Mouse (Mus musculus) testis, adult 2 months (tissue): ENCODE measurements at regions not wholly inside any gene's neighbourhood (a gene's known extent, or its start where the extent isn't known, plus 50 kb on each side); places are given as distances from the start of the nearest gene placed in this dataset.

ENCODE experiments used
- H3K27ac ChIP-seq: fragments of 200-500 bp; 2 replicates; pipeline ENCODE4 v1.5.1; 2012; ENCODE audit warnings: low read depth, low read length; ENCODE audit not compliant: control insufficient read depth, insufficient read depth
- H3K27me3 ChIP-seq: fragments of 200-500 bp; 2 replicates; pipeline ENCODE4 v1.6.1; 2012; ENCODE audit warnings: mild to moderate bottlenecking, low read length, moderate library complexity; ENCODE audit not compliant: control insufficient read depth, insufficient read depth
- H3K36me3 ChIP-seq: fragments of 200-500 bp; 2 replicates; pipeline ENCODE4 v1.6.1; 2012; ENCODE audit warnings: mild to moderate bottlenecking, low read length; ENCODE audit not compliant: control insufficient read depth, insufficient read depth
- H3K4me1 ChIP-seq: fragments of 200-500 bp; 2 replicates; pipeline ENCODE4 v1.6.1; 2012; ENCODE audit warnings: low read length; ENCODE audit not compliant: control insufficient read depth, insufficient read depth
- H3K4me3 ChIP-seq: fragments of 200-500 bp; 2 replicates; pipeline ENCODE4 v1.5.1; 2012; ENCODE audit warnings: low read depth, mild to moderate bottlenecking, low read length, moderate library complexity, mixed read lengths; ENCODE audit not compliant: control insufficient read depth
- CTCF ChIP-seq: fragments of 200-500 bp; IDR thresholded peaks from 2 replicates; pipeline ENCODE4 v1.5.1; 2012; ENCODE audit warnings: low read depth, mild to moderate bottlenecking, inconsistent platforms, low read length, moderate library complexity; ENCODE audit not compliant: control insufficient read depth, insufficient read depth, insufficient replicate concordance
- POLR2A ChIP-seq: fragments of 200-500 bp; IDR thresholded peaks from 2 replicates; pipeline ENCODE4 v1.6.1; 2012; ENCODE audit warnings: low read depth, mild to moderate bottlenecking, inconsistent platforms, low read length, moderate library complexity; ENCODE audit not compliant: control insufficient read depth

DNA sequence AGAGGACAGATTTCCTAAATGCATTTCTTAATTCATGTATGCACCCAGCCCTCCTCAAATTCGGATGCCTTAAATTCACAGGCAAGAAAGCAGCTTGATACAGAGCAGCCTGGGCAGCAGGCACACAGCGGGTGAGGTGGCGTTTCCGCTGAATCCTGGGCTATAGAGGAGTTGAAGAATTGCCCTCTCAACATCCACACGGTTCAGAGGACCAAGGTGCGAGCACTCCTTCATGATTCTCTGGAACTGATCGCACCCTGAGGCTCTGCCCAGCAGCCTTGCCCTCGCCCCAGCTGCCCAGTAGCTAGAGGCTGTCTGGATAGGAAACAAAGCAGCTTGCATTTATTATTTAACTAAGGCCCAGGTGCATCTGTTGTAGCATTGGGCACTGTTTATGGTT lies 104.3 kb upstream of the Atp1a1 start:
- Histone ChIP-seq H3K4me1 (peaks cover 16% of the 10 kb centered on the region), H3K4me3 (no peak overlapping the region), H3K27me3 (no peaks in the 10 kb centered on the region; the same call in 1 of the 2 replicates), H3K36me3 (no peaks in the 10 kb centered on the region), H3K27ac (peak overlapping the region; percentile 17; the same call in 1 of the 2 replicates)
- TF ChIP-seq CTCF = no peak
- no peak for TF ChIP-seq POLR2A

DNA sequence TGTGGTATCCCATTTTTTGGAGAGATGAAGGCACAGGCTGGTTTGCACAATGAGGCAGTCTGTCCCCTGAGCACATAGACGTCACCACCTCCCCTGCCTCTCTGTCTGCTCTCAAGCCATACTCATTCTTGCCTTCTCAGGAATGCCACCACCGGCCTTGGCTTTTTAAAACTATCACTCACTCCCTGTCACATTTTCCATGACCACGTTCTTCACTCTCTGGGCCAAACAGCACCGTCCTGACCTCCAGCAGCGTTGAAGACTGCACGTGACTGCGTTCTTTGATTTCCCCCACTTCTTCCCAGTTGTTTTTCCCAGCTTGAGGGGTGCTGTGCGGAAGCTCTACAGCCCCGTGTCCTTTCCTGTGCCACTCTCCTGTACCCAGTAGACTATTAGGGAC lies 100.4 kb upstream of the Atp1a1 start:
- no peak overlapping the region for H3K4me3 ChIP-seq
- no peaks in the 10 kb centered on the region for H3K36me3 ChIP-seq
- TF ChIP-seq POLR2A (no peak), CTCF (no peak)
- H3K4me1 ChIP-seq = no peaks in the 10 kb centered on the region; the same call in none of the 2 replicates
- no peaks in the 10 kb centered on the region for H3K27me3 ChIP-seq
- H3K27ac ChIP-seq = no peak overlapping the region

DNA sequence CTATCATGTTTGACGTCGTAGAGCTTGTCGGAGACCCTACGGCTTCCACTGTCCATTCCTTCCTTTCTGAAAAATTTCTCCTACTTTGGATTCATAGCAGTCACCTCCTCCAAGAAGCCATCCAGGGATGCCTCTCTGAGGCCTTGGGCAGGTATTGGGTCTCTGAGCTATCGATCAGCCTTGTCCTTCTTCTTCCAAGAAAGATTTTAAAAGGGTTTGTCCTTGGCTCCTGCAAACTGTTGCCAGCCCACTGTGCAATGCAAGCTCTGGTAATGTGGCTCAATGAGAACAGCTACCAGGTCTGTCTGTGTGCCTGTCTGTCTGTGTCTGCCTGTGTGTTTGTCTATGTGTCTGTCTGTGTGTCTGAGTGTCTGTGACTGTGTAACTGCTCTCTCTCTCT lies 99.8 kb upstream of the Atp1a1 start:
- Histone ChIP-seq H3K4me3 (no peak overlapping the region), H3K36me3 (no peaks in the 10 kb centered on the region), H3K27ac (no peak overlapping the region), H3K4me1 (no peaks in the 10 kb centered on the region; the same call in none of the 2 replicates), H3K27me3 (no peaks in the 10 kb centered on the region)
- no peak for TF ChIP-seq CTCF
- no peak for TF ChIP-seq POLR2A

DNA sequence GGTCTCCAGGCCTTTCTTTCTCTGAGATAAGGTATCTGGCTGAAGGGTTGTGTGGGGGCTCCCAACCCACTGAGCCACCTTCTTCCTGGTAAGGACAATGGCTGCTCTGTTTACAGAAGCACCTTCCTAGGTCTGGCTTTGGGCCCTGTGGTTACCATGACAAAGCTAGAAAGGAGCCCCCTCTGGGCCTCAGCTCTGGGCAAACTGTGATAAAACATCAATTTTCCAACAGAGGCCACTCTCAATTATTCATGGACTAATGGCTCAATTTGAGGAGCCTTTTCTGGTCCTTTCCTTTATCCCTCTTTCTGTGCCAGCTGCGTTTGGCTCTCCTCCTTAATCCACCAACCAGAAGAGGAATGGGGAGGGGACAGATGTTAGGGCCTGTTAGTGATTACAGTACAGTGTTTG lies 97.3 kb upstream of the Atp1a1 start:
- TF ChIP-seq POLR2A (no peak), CTCF (no peak)
- Histone ChIP-seq H3K27me3 (no peaks in the 10 kb centered on the region), H3K4me1 (no peaks in the 10 kb centered on the region; the same call in none of the 2 replicates), H3K36me3 (no peaks in the 10 kb centered on the region), H3K4me3 (no peak overlapping the region), H3K27ac (no peak overlapping the region)

DNA sequence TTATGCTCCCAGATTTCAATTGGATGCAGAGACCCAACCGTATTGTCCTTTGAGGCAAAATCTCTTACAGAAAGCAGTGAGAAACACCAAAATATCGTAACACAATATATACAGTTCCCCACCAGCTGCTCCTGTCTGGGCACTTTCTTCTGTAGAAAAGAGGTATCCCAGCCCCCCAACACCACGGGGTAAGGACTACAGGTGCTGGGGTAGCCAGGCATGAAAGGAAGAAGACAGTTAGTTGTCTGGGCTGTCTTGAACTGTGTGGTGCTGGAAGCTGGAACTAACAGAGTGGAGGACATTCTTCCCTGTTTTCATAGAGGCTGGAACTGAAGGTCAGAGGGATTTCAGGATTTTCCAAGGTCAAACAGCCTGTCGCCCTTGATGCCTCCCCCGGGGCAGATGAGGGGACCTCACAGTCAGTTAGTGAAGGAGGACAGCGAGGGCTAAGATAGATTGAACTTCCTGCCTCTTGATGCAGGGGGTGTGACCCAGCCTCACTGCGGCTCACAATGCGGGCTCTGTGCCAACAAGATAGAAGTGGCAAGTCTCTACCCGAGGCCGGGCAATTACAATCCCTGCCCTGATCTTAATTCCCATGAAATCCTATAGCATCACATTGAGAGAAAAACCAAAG lies 96.6 kb upstream of the Atp1a1 start:
- Histone ChIP-seq H3K27me3 (no peaks in the 10 kb centered on the region), H3K4me3 (no peak overlapping the region), H3K4me1 (no peaks in the 10 kb centered on the region; the same call in none of the 2 replicates), H3K27ac (peak overlapping the region; percentile 37), H3K36me3 (no peaks in the 10 kb centered on the region)
- TF ChIP-seq CTCF (no peak), POLR2A (no peak)

DNA sequence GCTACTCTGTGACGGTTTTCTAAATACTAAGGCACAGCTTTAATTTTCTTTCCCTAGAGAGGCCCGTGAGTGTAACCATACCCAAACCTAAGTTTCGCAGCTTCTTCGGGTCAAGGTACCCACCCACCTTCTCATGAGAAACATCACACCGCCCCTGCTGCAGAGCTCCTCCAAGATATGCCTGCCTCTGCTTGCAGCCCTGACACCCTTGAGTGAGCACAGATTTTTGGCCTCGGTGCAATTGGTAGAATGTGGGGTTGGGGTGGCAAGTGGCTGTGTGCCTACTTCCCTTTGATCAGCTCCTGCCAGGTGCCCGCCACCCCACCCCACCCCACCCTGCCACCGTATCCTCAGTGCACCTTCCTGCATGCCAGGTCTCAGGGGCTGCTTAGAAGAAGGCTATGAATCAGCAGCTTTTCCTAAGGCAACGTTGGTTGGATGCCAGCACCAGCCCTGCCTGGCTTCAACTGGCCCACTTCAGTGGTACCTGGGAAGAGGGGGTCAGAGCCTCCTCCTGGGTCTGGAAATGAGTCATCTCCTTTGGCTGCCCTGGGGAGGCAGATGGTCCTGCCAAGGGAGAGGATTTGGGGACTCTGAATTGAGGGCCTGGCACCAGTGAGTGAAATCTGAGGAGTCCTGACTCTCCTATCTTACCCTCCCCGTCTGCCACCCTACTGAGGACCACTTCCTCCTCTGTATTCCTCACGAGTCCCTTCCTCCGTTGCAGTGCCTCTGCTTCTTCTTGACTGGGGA lies 95.6 kb upstream of the Atp1a1 start:
- TF ChIP-seq CTCF = no peak
- no peak for TF ChIP-seq POLR2A
- Histone ChIP-seq H3K36me3 (no peaks in the 10 kb centered on the region), H3K4me3 (no peak overlapping the region), H3K4me1 (no peaks in the 10 kb centered on the region; the same call in none of the 2 replicates), H3K27me3 (no peaks in the 10 kb centered on the region), H3K27ac (no peak overlapping the region; the same call in 1 of the 2 replicates)

DNA sequence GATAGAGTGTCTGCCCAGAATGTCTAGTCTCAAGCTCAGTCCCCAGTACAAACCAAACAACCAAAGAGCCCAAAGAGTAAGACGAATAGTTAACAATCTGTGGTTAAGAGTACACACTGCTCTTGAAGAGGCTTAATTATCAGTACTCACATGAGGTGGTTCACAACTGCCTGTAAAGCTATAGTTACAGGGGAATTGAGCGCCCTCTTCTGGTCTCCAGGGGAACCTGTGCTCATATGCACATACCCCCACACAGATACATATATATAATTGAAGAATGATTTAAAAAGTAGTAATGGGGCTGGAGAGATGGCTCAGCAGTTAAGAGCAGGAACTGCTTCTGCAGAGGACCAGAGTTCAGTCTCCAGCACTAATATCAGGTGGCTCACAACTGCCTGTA lies 92.3 kb upstream of the Atp1a1 start:
- no peak overlapping the region for H3K27ac ChIP-seq
- no peaks in the 10 kb centered on the region for H3K36me3 ChIP-seq
- TF ChIP-seq POLR2A = no peak
- no peak for TF ChIP-seq CTCF
- H3K27me3 ChIP-seq = no peaks in the 10 kb centered on the region
- H3K4me1 ChIP-seq = no peaks in the 10 kb centered on the region; the same call in 1 of the 2 replicates
- no peak overlapping the region for H3K4me3 ChIP-seq

DNA sequence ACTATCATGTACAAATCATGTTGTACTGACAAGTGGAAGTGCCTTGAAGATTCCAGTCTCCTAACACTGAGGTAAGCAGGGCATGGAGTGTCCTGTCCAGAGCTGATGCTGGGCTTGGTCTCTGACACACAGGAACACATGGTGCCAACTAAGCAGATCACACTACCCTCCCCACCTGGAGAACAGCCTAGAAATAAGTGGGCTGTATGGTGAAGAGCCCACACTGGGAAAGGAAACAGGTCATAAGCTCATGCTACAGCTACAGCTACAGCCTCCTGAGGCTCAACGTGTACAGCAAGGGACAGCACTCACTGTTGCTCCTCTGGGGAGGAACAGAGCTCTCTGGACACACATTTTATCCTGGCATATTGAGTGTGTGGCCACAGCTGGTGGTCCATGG lies 89.8 kb upstream of the Atp1a1 start:
- no peak overlapping the region for H3K27ac ChIP-seq
- H3K36me3 ChIP-seq = no peaks in the 10 kb centered on the region
- H3K27me3 ChIP-seq = no peaks in the 10 kb centered on the region
- H3K4me3 ChIP-seq = no peak overlapping the region
- TF ChIP-seq POLR2A = no peak
- TF ChIP-seq CTCF = no peak
- H3K4me1 ChIP-seq = no peaks in the 10 kb centered on the region
